Mouse (Mus musculus) MEL (cell line): ENCODE data around the gene Espnl. TPM values are rescaled to one million over a fixed set of nuclear protein-coding genes. Genes with fewer than 3 reads are reported as not detected.

Source experiments
- DNase-seq: peaks from one replicate; pipeline ENCODE4 v3.0.0; 2011; ENCODE audit warnings: low read depth, low spot score
- H3K27ac ChIP-seq: 2 replicates; pipeline ENCODE4 v1.5.1; 2012; ENCODE audit warnings: low read depth, mild to moderate bottlenecking, control low read depth, low read length, moderate library complexity; ENCODE audit not compliant: control insufficient read depth
- H3K27me3 ChIP-seq, 2 experiments: fragments of 150-350 bp in 1 of 2; sonication (generic) in 1 of 2; 2 replicates each; pipeline ENCODE4 v1.6.1; 2012; ENCODE audit warnings: low read length in 2 of 2, mild to moderate bottlenecking in 2 of 2, improper control_type of control experiment in 1 of 2, moderate library complexity in 1 of 2; ENCODE audit not compliant: insufficient read depth in 2 of 2, control insufficient read depth in 1 of 2
- H3K36me3 ChIP-seq, 2 experiments: 2 replicates each; pipeline ENCODE4 v1.6.1; 2012 to 2014; ENCODE audit warnings: low read length in 2 of 2, improper control_type of control experiment in 1 of 2, inconsistent platforms in 1 of 2, mild to moderate bottlenecking in 1 of 2; ENCODE audit not compliant: insufficient read depth in 2 of 2, control insufficient read depth in 1 of 2
- H3K4me1 ChIP-seq, 2 experiments: fragments of 150-350 bp in 1 of 2; sonication (generic) in 1 of 2; 2 replicates each; pipeline ENCODE4 v1.6.1; 2012; ENCODE audit warnings: low read length in 2 of 2, improper control_type of control experiment in 1 of 2, mild to moderate bottlenecking in 1 of 2; ENCODE audit not compliant: insufficient read depth in 2 of 2, control insufficient read depth in 1 of 2
- H3K4me3 ChIP-seq, 2 experiments: fragments of 150-350 bp in 1 of 2; sonication (generic) in 1 of 2; 2 replicates each; pipeline ENCODE4 v1.5.1; 2012; ENCODE audit warnings: low read depth in 2 of 2, low read length in 2 of 2, mild to moderate bottlenecking in 2 of 2, moderate library complexity in 2 of 2, control low read depth in 1 of 2, improper control_type of control experiment in 1 of 2; ENCODE audit not compliant: control insufficient read depth in 1 of 2, insufficient read depth in 1 of 2
- H3K79me2 ChIP-seq: 2 replicates; pipeline ENCODE4 v1.6.1; 2012; ENCODE audit warnings: mild to moderate bottlenecking, low read length, moderate library complexity; ENCODE audit not compliant: control insufficient read depth, poor library complexity, insufficient read depth
- H3K9ac ChIP-seq: 2 replicates; pipeline ENCODE4 v1.6.1; 2012; ENCODE audit warnings: low read depth, mild to moderate bottlenecking, control low read depth, low read length, moderate library complexity; ENCODE audit not compliant: control insufficient read depth, poor library complexity, severe bottlenecking
- H3K9me3 ChIP-seq: fragments of 150-350 bp; sonication (generic); replicated peaks from 2 replicates; pipeline ENCODE4 v1.6.1; 2012; ENCODE audit warnings: mild to moderate bottlenecking, low read length, improper control_type of control experiment, moderate library complexity; ENCODE audit not compliant: insufficient read depth
- BHLHE40 ChIP-seq: IDR thresholded peaks from 2 replicates; pipeline ENCODE4 v1.6.1; 2012; ENCODE audit warnings: low read depth, mild to moderate bottlenecking, inconsistent platforms, low read length, improper control_type of control experiment, borderline replicate concordance
- CHD2 ChIP-seq: IDR thresholded peaks from 2 replicates; pipeline ENCODE4 v1.6.1; 2011; ENCODE audit warnings: low read length, improper control_type of control experiment
- CTCF ChIP-seq, 3 experiments: IDR thresholded peaks in 2 of 3; conservative IDR thresholded peaks in 1 of 3; 2 replicates each; pipeline ENCODE4 v1.5.1; 2011 to 2012; ENCODE audit warnings: low read length in 3 of 3, low read depth in 2 of 3, mild to moderate bottlenecking in 2 of 3, improper control_type of control experiment in 1 of 3, inconsistent platforms in 1 of 3, mixed read lengths in 1 of 3, moderate library complexity in 1 of 3; ENCODE audit not compliant: control insufficient read depth in 1 of 3, insufficient read depth in 1 of 3, poor library complexity in 1 of 3, severe bottlenecking in 1 of 3
- E2F4 ChIP-seq: IDR thresholded peaks from 2 replicates; pipeline ENCODE4 v1.6.1; 2011; ENCODE audit warnings: low read depth, low read length, improper control_type of control experiment, borderline replicate concordance
- ELF1 ChIP-seq: IDR thresholded peaks from 2 replicates; pipeline ENCODE4 v1.6.1; 2014; ENCODE audit warnings: low read depth, mild to moderate bottlenecking, inconsistent platforms, low read length, improper control_type of control experiment, moderate library complexity
- EP300 ChIP-seq, 2 experiments: IDR thresholded peaks; 2 replicates each; pipeline ENCODE4 v1.6.1; 2011; ENCODE audit warnings: improper control_type of control experiment in 2 of 2, low read length in 2 of 2, low read depth in 1 of 2, mild to moderate bottlenecking in 1 of 2
- ETS1 ChIP-seq: IDR thresholded peaks from 2 replicates; pipeline ENCODE4 v1.6.1; 2012; ENCODE audit warnings: low read depth, mild to moderate bottlenecking, inconsistent platforms, low read length, improper control_type of control experiment, moderate library complexity
- HCFC1 ChIP-seq: IDR thresholded peaks from 2 replicates; pipeline ENCODE4 v1.6.1; 2012; ENCODE audit warnings: low read depth, mild to moderate bottlenecking, inconsistent platforms, low read length, improper control_type of control experiment, moderate library complexity
- JUND ChIP-seq: IDR thresholded peaks from 2 replicates; pipeline ENCODE4 v1.6.1; 2011; ENCODE audit warnings: low read depth, mild to moderate bottlenecking, improper control_type of control experiment, low read length
- KAT2A ChIP-seq: conservative IDR thresholded peaks from 2 replicates; pipeline ENCODE4 v1.6.1; 2012; ENCODE audit warnings: low read depth, low read length, improper control_type of control experiment, inconsistent platforms
- MAFK ChIP-seq: IDR thresholded peaks from 2 replicates; pipeline ENCODE4 v1.6.1; 2011; ENCODE audit warnings: low read depth, mild to moderate bottlenecking, low read length, improper control_type of control experiment, borderline replicate concordance
- MAX ChIP-seq: IDR thresholded peaks from 2 replicates; pipeline ENCODE4 v1.6.1; 2011; ENCODE audit warnings: low read length, improper control_type of control experiment
- MAZ ChIP-seq: IDR thresholded peaks from 2 replicates; pipeline ENCODE4 v1.6.1; 2012; ENCODE audit warnings: low read depth, mild to moderate bottlenecking, inconsistent platforms, low read length, improper control_type of control experiment
- MEF2A ChIP-seq: IDR thresholded peaks from 2 replicates; pipeline ENCODE4 v1.6.1; 2014; ENCODE audit warnings: low read depth, mild to moderate bottlenecking, inconsistent platforms, low read length, improper control_type of control experiment; ENCODE audit not compliant: poor library complexity, insufficient replicate concordance, severe bottlenecking; ENCODE audit errors: extremely low read depth
- MXI1 ChIP-seq: IDR thresholded peaks from 2 replicates; pipeline ENCODE4 v1.6.1; 2011; ENCODE audit warnings: mild to moderate bottlenecking, low read depth, low read length, improper control_type of control experiment
- MYC ChIP-seq: IDR thresholded peaks from 2 replicates; pipeline ENCODE4 v1.6.1; 2011; ENCODE audit warnings: low read depth, mild to moderate bottlenecking, low read length, improper control_type of control experiment, moderate library complexity
- NELFE ChIP-seq: IDR thresholded peaks from 2 replicates; pipeline ENCODE4 v1.6.1; 2011; ENCODE audit warnings: low read depth, low read length, improper control_type of control experiment
- NRF1 ChIP-seq: IDR thresholded peaks from 2 replicates; pipeline ENCODE4 v1.6.1; 2014; ENCODE audit warnings: low read depth, mild to moderate bottlenecking, inconsistent platforms, low read length, improper control_type of control experiment, moderate library complexity; ENCODE audit not compliant: poor library complexity, insufficient read depth, severe bottlenecking
- POLR2A ChIP-seq, 2 experiments: IDR thresholded peaks; 2 replicates each; pipeline ENCODE4 v1.6.1; 2011 to 2012; ENCODE audit warnings: low read length in 2 of 2, mild to moderate bottlenecking in 2 of 2, control low read depth in 1 of 2, improper control_type of control experiment in 1 of 2, low read depth in 1 of 2, moderate library complexity in 1 of 2; ENCODE audit not compliant: control insufficient read depth in 1 of 2, insufficient read depth in 1 of 2, poor library complexity in 1 of 2
- POLR2AphosphoS2 ChIP-seq: IDR thresholded peaks from 2 replicates; pipeline ENCODE4 v1.6.1; 2011; ENCODE audit warnings: low read length, improper control_type of control experiment
- POLR2AphosphoS5 ChIP-seq: IDR thresholded peaks from 2 replicates; pipeline ENCODE4 v1.6.1; 2012; ENCODE audit warnings: low read depth, borderline replicate concordance, mild to moderate bottlenecking, inconsistent platforms, low read length, moderate library complexity, mixed read lengths
- RAD21 ChIP-seq: IDR thresholded peaks from 2 replicates; pipeline ENCODE4 v1.6.1; 2011; ENCODE audit warnings: mild to moderate bottlenecking, low read depth, low read length, improper control_type of control experiment
- RCOR1 ChIP-seq: IDR thresholded peaks from 2 replicates; pipeline ENCODE4 v1.6.1; 2012; ENCODE audit warnings: low read depth, mild to moderate bottlenecking, inconsistent platforms, low read length, improper control_type of control experiment
- SIN3A ChIP-seq: IDR thresholded peaks from 2 replicates; pipeline ENCODE4 v1.6.1; 2012; ENCODE audit warnings: low read length, improper control_type of control experiment, inconsistent platforms
- SMC3 ChIP-seq: IDR thresholded peaks from 2 replicates; pipeline ENCODE4 v1.6.1; 2011; ENCODE audit warnings: low read depth, low read length, improper control_type of control experiment
- TBP ChIP-seq: IDR thresholded peaks from 2 replicates; pipeline ENCODE4 v1.8.0; 2011; ENCODE audit warnings: low read depth, low read length, improper control_type of control experiment
- TCF12 ChIP-seq: IDR thresholded peaks from 2 replicates; pipeline ENCODE4 v1.6.1; 2014; ENCODE audit warnings: low read depth, mild to moderate bottlenecking, inconsistent platforms, low read length, improper control_type of control experiment, moderate library complexity
- USF1 ChIP-seq: IDR thresholded peaks from 2 replicates; pipeline ENCODE4 v1.6.1; 2014; ENCODE audit warnings: low read depth, mild to moderate bottlenecking, inconsistent platforms, low read length, improper control_type of control experiment, moderate library complexity
- USF2 ChIP-seq, 2 experiments: IDR thresholded peaks; 2 replicates each; pipeline ENCODE4 v1.6.1; 2011 to 2012; ENCODE audit warnings: improper control_type of control experiment in 2 of 2, low read length in 2 of 2, borderline replicate concordance in 1 of 2, inconsistent platforms in 1 of 2, low read depth in 1 of 2, mild to moderate bottlenecking in 1 of 2; ENCODE audit not compliant: insufficient read depth in 1 of 2
- ZKSCAN1 ChIP-seq: IDR thresholded peaks from 2 replicates; pipeline ENCODE4 v1.6.1; 2012; ENCODE audit warnings: low read depth, mild to moderate bottlenecking, inconsistent platforms, low read length, improper control_type of control experiment, moderate library complexity
- ZMIZ1 ChIP-seq: IDR thresholded peaks from 2 replicates; pipeline ENCODE4 v1.6.1; 2012; ENCODE audit warnings: low read depth, mild to moderate bottlenecking, inconsistent platforms, low read length, improper control_type of control experiment, moderate library complexity
- ZNF384 ChIP-seq: IDR thresholded peaks from 2 replicates; pipeline ENCODE4 v1.6.1; 2012; ENCODE audit warnings: low read depth, mild to moderate bottlenecking, inconsistent platforms, low read length, improper control_type of control experiment
- polyA plus RNA-seq, 2 experiments: library from polyadenylated mRNA; stranded (reverse) in 1 of 2; unstranded in 1 of 2; fragments of >175 nt in 1 of 2; fragments of >200 nt in 1 of 2; gene quantifications; 2 replicates each; pipeline versions ENCODE4 v1.2.1 to v1.2.4; 2012; ENCODE audit warnings: low replicate concordance in 2 of 2, low read depth in 1 of 2; ENCODE audit not compliant: insufficient read length in 2 of 2, insufficient read depth in 1 of 2, missing spikeins in 1 of 2
- total RNA-seq: library from RNA; depleted of rRNA; stranded (reverse); fragments of 300-350 nt; gene quantifications from 2 replicates; pipeline ENCODE4 v1.2.3, GENCODE M21; 2012

The Espnl gene
- total and polyA plus RNA-seq, 3 experiments = 2.0 to 2.1 TPM; not detected in 1

GRCm38 (mm10) chr1:91295544-91295943 is 26.3 kb upstream of the Espnl start (continued):
- TF ChIP-seq NELFE = no peak

GRCm38 (mm10) chr1:91297799-91298744 is 23.8 kb upstream of the Espnl start, which contains the start of gene Scly:
TSS of gene Scly (plus strand) at chr1:91298338.
- Histone ChIP-seq H3K27me3 (no peaks in the 10 kb centered on the region), H3K9me3 (no peaks in the 10 kb centered on the region), H3K36me3 (peaks cover 0 to 26% of the 10 kb centered on the region in 2 experiments; a peak in 2 of 4 replicates), H3K27ac (peak within 1 kb of the TSS; percentile 62), H3K4me3 (peak within 1 kb of the TSS; percentile 84 to 92), H3K4me1 (peaks cover 14 to 26% of the 10 kb centered on the region in 2 experiments), H3K9ac (peak within 1 kb of the TSS; percentile 91), H3K79me2 (peaks cover 11% of the 10 kb centered on the region)
- DNase-seq = peak; percentile 97
- TF ChIP-seq ZKSCAN1 = peak; percentile 98
- peak; percentile 57; the same call in 1 of the 2 replicates for TF ChIP-seq HCFC1
- TF ChIP-seq JUND = no peak
- no peak for TF ChIP-seq SMC3
- no peak for TF ChIP-seq POLR2AphosphoS5
- TF ChIP-seq MAX = peak; percentile 81; the same call in 1 of the 2 replicates
- no peak for TF ChIP-seq CTCF (IDR thresholded peaks at IDR 0.05 in 2 of 3, conservative IDR thresholded peaks at IDR 0.05 in 1 of 3; ENCODE audit: control insufficient read depth in 1 of 3, insufficient read depth in 1 of 3, low read depth in 2 of 3, low read length in 3 of 3, poor library complexity in 1 of 3, severe bottlenecking in 1 of 3)
- TF ChIP-seq MXI1 = peak; percentile 23
- TF ChIP-seq ZNF384 = no peak
- no peak for TF ChIP-seq E2F4
- TF ChIP-seq TCF12 = peak; percentile 43; the same call in 1 of the 2 replicates
- no peak for TF ChIP-seq CHD2
- peak; percentile 67 for TF ChIP-seq SIN3A
- 0 out of 2 replicates have a peak, but pooled peaks have one; percentile 7 for TF ChIP-seq ELF1
- TF ChIP-seq MAZ = no peak
- TF ChIP-seq MYC = peak; percentile 46; the same call in 1 of the 2 replicates
- no peak for TF ChIP-seq NRF1
- peak; percentile 84 for TF ChIP-seq NELFE
- TF ChIP-seq USF2 (IDR thresholded peaks at IDR 0.05; ENCODE audit: borderline replicate concordance in 1 of 2, insufficient read depth in 1 of 2, low read depth in 1 of 2, low read length in 2 of 2) = peak in 1 of 2 experiments; percentile 84; a peak in 3 of 4 replicates
- no peak for TF ChIP-seq ETS1
- TF ChIP-seq BHLHE40 = no peak
- TF ChIP-seq POLR2A (IDR thresholded peaks at IDR 0.05; ENCODE audit: control insufficient read depth in 1 of 2, insufficient read depth in 1 of 2, low read depth in 1 of 2, low read length in 2 of 2, poor library complexity in 1 of 2) = peak; percentile 88 to 94
- TF ChIP-seq TBP = peak; percentile 54; the same call in 1 of the 2 replicates
- peak; percentile 92 for TF ChIP-seq POLR2AphosphoS2
- 0 out of 4 replicates have a peak, but pooled peaks have one; percentile 15 to 24 for TF ChIP-seq EP300 (IDR thresholded peaks at IDR 0.05; ENCODE audit: low read depth in 1 of 2, low read length in 2 of 2)
- TF ChIP-seq KAT2A = no peak; the same call in 1 of the 2 replicates
- no peak for TF ChIP-seq MAFK
- TF ChIP-seq RCOR1 = no peak
- peak; percentile 83 for TF ChIP-seq ZMIZ1
- TF ChIP-seq USF1 = peak; percentile 99
- TF ChIP-seq RAD21 = no peak
- no peak for TF ChIP-seq MEF2A
